Mouse (Mus musculus): ENCODE measurements around the gene Arl15.
A peak's percentile ranks its signal among the peaks of the same experiment; 100 is the strongest.

Arl15 gene

GRCm38 (mm10) chr13:113983633-113984032 lies 189.3 kb downstream of the Arl15 start:
- DNase-seq (ENCODE audit: low read depth, low spot score) = no peak

GRCm38 (mm10) chr13:113984491-113984890 lies 190.2 kb downstream of the Arl15 start:
- DNase-seq (ENCODE audit: low read depth, low spot score) = no peak

GRCm38 (mm10) chr13:113986864-113987562 lies 192.7 kb downstream of the Arl15 start:
- DNase-seq (ENCODE audit: low read depth, low spot score) = peak; percentile 53

GRCm38 (mm10) chr13:113990247-113990646 lies 195.9 kb downstream of the Arl15 start:
- DNase-seq (ENCODE audit: low read depth, low spot score) = no peak

- no peak for DNase-seq (ENCODE audit: low read depth, low spot score)
Measured at GRCm38 (mm10) chr13:113990701-113991100, 196.4 kb downstream of the Arl15 start.

GRCm38 (mm10) chr13:113993066-113993465 lies 198.8 kb downstream of the Arl15 start:
- no peak for DNase-seq (ENCODE audit: low read depth, low spot score)

- peak; percentile 52 for DNase-seq (ENCODE audit: low read depth, low spot score)
Measured at GRCm38 (mm10) chr13:113994586-113994985, 200.3 kb downstream of the Arl15 start.

GRCm38 (mm10) chr13:113995490-113996236 lies 201.4 kb downstream of the Arl15 start:
- no peak for DNase-seq (ENCODE audit: low read depth, low spot score)

GRCm38 (mm10) chr13:113998811-113999210 lies 204.5 kb downstream of the Arl15 start:
- DNase-seq (ENCODE audit: low read depth, low spot score) = no peak

GRCm38 (mm10) chr13:114003463-114003862 lies 209.2 kb downstream of the Arl15 start:
- DNase-seq (ENCODE audit: low read depth, low spot score) = no peak

- DNase-seq (ENCODE audit: low read depth, low spot score) = no peak
Measured at GRCm38 (mm10) chr13:114004191-114004590, 209.9 kb downstream of the Arl15 start.

GRCm38 (mm10) chr13:114009786-114010185 lies 215.5 kb downstream of the Arl15 start:
- DNase-seq (ENCODE audit: low read depth, low spot score) = no peak

GRCm38 (mm10) chr13:114010521-114010920 lies 216.2 kb downstream of the Arl15 start:
- DNase-seq (ENCODE audit: low read depth, low spot score) = no peak

GRCm38 (mm10) chr13:114011019-114011418 lies 216.7 kb downstream of the Arl15 start:
- no peak for DNase-seq (ENCODE audit: low read depth, low spot score)

- no peak for DNase-seq (ENCODE audit: low read depth, low spot score)
Measured at GRCm38 (mm10) chr13:114017928-114018327, 223.6 kb downstream of the Arl15 start.

GRCm38 (mm10) chr13:114023541-114023940 lies 229.2 kb downstream of the Arl15 start:
- DNase-seq (ENCODE audit: low read depth, low spot score) = peak; percentile 31

- no peak for DNase-seq (ENCODE audit: low read depth, low spot score)
Measured at GRCm38 (mm10) chr13:114026306-114026705, 232.0 kb downstream of the Arl15 start.

GRCm38 (mm10) chr13:114026751-114027150 lies 232.4 kb downstream of the Arl15 start:
- DNase-seq (ENCODE audit: low read depth, low spot score) = peak; percentile 45

GRCm38 (mm10) chr13:114048071-114048470 lies 253.8 kb downstream of the Arl15 start:
- no peak for DNase-seq (ENCODE audit: low read depth, low spot score)

GRCm38 (mm10) chr13:114048688-114049087 lies 254.4 kb downstream of the Arl15 start:
- DNase-seq (ENCODE audit: low read depth, low spot score) = no peak

GRCm38 (mm10) chr13:114051151-114051850 lies 257.0 kb downstream of the Arl15 start:
- no peak for DNase-seq (ENCODE audit: low read depth, low spot score)

GRCm38 (mm10) chr13:114052426-114053205 lies 258.3 kb downstream of the Arl15 start:
- no peak for DNase-seq (ENCODE audit: low read depth, low spot score)

Data from skeletal muscle tissue, adult 2 months (tissue).